13 mouse cellular contexts compared by ENCODE assay signal in genomic region chrX:166688779-166689178, GRCm38 (mm10).
DNase-seq lines count a peak whose midpoint lies in the region; ATAC-seq lines count a peak whose summit lies in the region.
"Had no signal": no experiment of that assay in that cellular context is flagged by ENCODE, and none has a peak within 500 bp of the region (broad histone marks: within the 10 kb centered on the region; RNA-seq: fewer than 3 reads in every experiment).

No protein-coding gene starts in this region.

- no peaks in the 10 kb centered on the region for H3K4me1 ChIP-seq in forebrain, embryonic 14.5 days (ENCODE audit: control insufficient read depth, insufficient read depth, low read length)
- H3K4me1 ChIP-seq in forebrain, embryonic 12.5 days: no peaks in the 10 kb centered on the region
- H3K4me1 ChIP-seq in hindbrain, embryonic 12.5 days: no peaks in the 10 kb centered on the region
- no peaks in the 10 kb centered on the region for H3K4me1 ChIP-seq in neural tube, embryonic 14.5 days (ENCODE audit: control insufficient read depth, insufficient read depth, low read length)
- H3K4me1 ChIP-seq: liver, embryonic 13.5 days had no signal

- no peak overlapping the region for H3K9ac ChIP-seq in forebrain, embryonic 14.5 days (ENCODE audit: low read length)
- H3K9ac ChIP-seq in forebrain, embryonic 12.5 days: no peak overlapping the region
- no peak overlapping the region for H3K9ac ChIP-seq in hindbrain, embryonic 12.5 days
- no peak overlapping the region for H3K9ac ChIP-seq in neural tube, embryonic 14.5 days (replicated peaks; ENCODE audit: low read depth, low read length)
- H3K9ac ChIP-seq: liver, embryonic 13.5 days had no signal

- H3K36me3 ChIP-seq in forebrain, embryonic 14.5 days (ENCODE audit: control insufficient read depth, insufficient read depth, low read length): no peaks in the 10 kb centered on the region
- no peaks in the 10 kb centered on the region for H3K36me3 ChIP-seq in forebrain, embryonic 12.5 days (replicated peaks)
- H3K36me3 ChIP-seq in hindbrain, embryonic 12.5 days: no peaks in the 10 kb centered on the region
- no peaks in the 10 kb centered on the region for H3K36me3 ChIP-seq in neural tube, embryonic 14.5 days (ENCODE audit: control insufficient read depth, insufficient read depth, low read length)
- H3K36me3 ChIP-seq: liver, embryonic 13.5 days had no signal

- DNase-seq in forebrain, embryonic 14.5 days (ENCODE audit: low spot score): peak; percentile 73
- DNase-seq in CD4-positive helper T cell, adult 2 months (ENCODE audit: low read depth, low spot score): peak; percentile 10
- DNase-seq in cerebellum, postnatal 36 days: no peak
- no peak for DNase-seq in cerebellum, adult 8-10 months
- no peak for DNase-seq in gastrocnemius, postnatal 4 days (ENCODE audit: low spot score in 2 of 2)
- DNase-seq: B cell, adult 2 months; cerebellum, postnatal 10 days; heart, adult 18-20 months; liver, embryonic 13.5 days had no signal

- no peak overlapping the region for H3K27ac ChIP-seq in forebrain, embryonic 14.5 days (ENCODE audit: low read depth, low read length)
- H3K27ac ChIP-seq in forebrain, embryonic 12.5 days: no peak overlapping the region
- no peak overlapping the region for H3K27ac ChIP-seq in hindbrain, embryonic 12.5 days
- H3K27ac ChIP-seq in neural tube, embryonic 14.5 days (ENCODE audit: low read depth, low read length): no peak overlapping the region
- H3K27ac ChIP-seq: left cerebral cortex, adult 2 months; liver, embryonic 13.5 days had no signal

- ATAC-seq in forebrain, embryonic 14.5 days: peak; percentile 84
- no peak; the same call in 1 of the 2 replicates for ATAC-seq in forebrain, embryonic 12.5 days (ENCODE audit: low FRiP score)
- ATAC-seq in hindbrain, embryonic 12.5 days (ENCODE audit: low FRiP score): peak; percentile 63; the same call in 1 of the 2 replicates
- ATAC-seq in neural tube, embryonic 14.5 days (ENCODE audit: low read depth): peak; percentile 66; the same call in 1 of the 2 replicates

- WGBS in forebrain, embryonic 14.5 days: 66% methylated on average over 3 of the region's 3 CpGs
- 72% methylated on average over 3 of the region's 3 CpGs for WGBS in forebrain, embryonic 12.5 days
- 55% methylated on average over 3 of the region's 3 CpGs for WGBS in hindbrain, embryonic 12.5 days
- 37% methylated on average over 3 of the region's 3 CpGs for WGBS in neural tube, embryonic 14.5 days

- no peaks in the 10 kb centered on the region for H3K9me3 ChIP-seq in forebrain, embryonic 14.5 days (replicated peaks; ENCODE audit: control insufficient read depth, low read length)
- H3K9me3 ChIP-seq in forebrain, embryonic 12.5 days: no peaks in the 10 kb centered on the region
- H3K9me3 ChIP-seq in hindbrain, embryonic 12.5 days (replicated peaks): no peaks in the 10 kb centered on the region
- no peaks in the 10 kb centered on the region for H3K9me3 ChIP-seq in neural tube, embryonic 14.5 days (ENCODE audit: control insufficient read depth, low read length)
- H3K9me3 ChIP-seq: liver, embryonic 13.5 days had no signal

- no peaks in the 10 kb centered on the region for H3K27me3 ChIP-seq in forebrain, embryonic 14.5 days (replicated peaks; ENCODE audit: control insufficient read depth, insufficient read depth, low read length)
- peaks cover 17% of the 10 kb centered on the region for H3K27me3 ChIP-seq in forebrain, embryonic 12.5 days
- peaks cover 3% of the 10 kb centered on the region; the same call in 1 of the 2 replicates for H3K27me3 ChIP-seq in hindbrain, embryonic 12.5 days
- H3K27me3 ChIP-seq in neural tube, embryonic 14.5 days (ENCODE audit: control insufficient read depth, insufficient read depth, low read length): no peaks in the 10 kb centered on the region
- H3K27me3 ChIP-seq: liver, embryonic 13.5 days had no signal

- no peak overlapping the region for H3K4me2 ChIP-seq in forebrain, embryonic 14.5 days (ENCODE audit: low read length)
- H3K4me2 ChIP-seq in forebrain, embryonic 12.5 days: no peak overlapping the region
- no peak overlapping the region for H3K4me2 ChIP-seq in hindbrain, embryonic 12.5 days (replicated peaks)
- no peak overlapping the region for H3K4me2 ChIP-seq in neural tube, embryonic 14.5 days (ENCODE audit: low read depth, low read length)
- H3K4me2 ChIP-seq: liver, embryonic 13.5 days had no signal

- no peak overlapping the region for H3K4me3 ChIP-seq in forebrain, embryonic 14.5 days (ENCODE audit: low read depth, low read length)
- no peak overlapping the region for H3K4me3 ChIP-seq in forebrain, embryonic 12.5 days (replicated peaks)
- H3K4me3 ChIP-seq in hindbrain, embryonic 12.5 days: no peak overlapping the region
- no peak overlapping the region for H3K4me3 ChIP-seq in neural tube, embryonic 14.5 days (ENCODE audit: low read depth, low read length)
- H3K4me3 ChIP-seq: left cerebral cortex, adult 2 months; liver, embryonic 13.5 days had no signal

Comparison
In these comparisons a context has a peak if more than half of its experiments do, and no peak if none do; other contexts are left out.
1. DNase-seq: peak in forebrain, embryonic 14.5 days (single experiment) and CD4-positive helper T cell, adult 2 months (single experiment); none in cerebellum, postnatal 36 days (0 of 2), cerebellum, adult 8-10 months (single experiment) and gastrocnemius, postnatal 4 days (0 of 2).